Mouse (Mus musculus): ENCODE measurements around the gene Lrrc4b. TPM values are rescaled to one million over a fixed set of nuclear protein-coding genes. Genes with fewer than 3 reads are reported as not detected.

Gene Lrrc4b
- total RNA-seq, 2 experiments from 2014 or later, result not detected

GRCm38 (mm10) chr7:44434089-44434488 is 5.3 kb downstream of the Lrrc4b start:
- no peak for ATAC-seq (replicated peaks; ENCODE audit: low FRiP score, poor library complexity, severe bottlenecking)

GRCm38 (mm10) chr7:44435796-44436195 is 7.0 kb downstream of the Lrrc4b start:
- ATAC-seq (replicated peaks; ENCODE audit: low FRiP score, poor library complexity, severe bottlenecking), result no peak

- ATAC-seq (replicated peaks; ENCODE audit: low FRiP score, poor library complexity, severe bottlenecking), result no peak
Observed at GRCm38 (mm10) chr7:44436267-44436666, 7.4 kb downstream of the Lrrc4b start.

GRCm38 (mm10) chr7:44437188-44437587 is 8.4 kb downstream of the Lrrc4b start:
- no peak for ATAC-seq (replicated peaks; ENCODE audit: low FRiP score, poor library complexity, severe bottlenecking)

GRCm38 (mm10) chr7:44437933-44438332 is 9.1 kb downstream of the Lrrc4b start:
- ATAC-seq (replicated peaks; ENCODE audit: low FRiP score, poor library complexity, severe bottlenecking), result no peak

- no peak for ATAC-seq (replicated peaks; ENCODE audit: low FRiP score, poor library complexity, severe bottlenecking)
Observed at GRCm38 (mm10) chr7:44439696-44440095, 10.9 kb downstream of the Lrrc4b start.

GRCm38 (mm10) chr7:44440479-44440878 is 11.7 kb downstream of the Lrrc4b start:
- ATAC-seq (replicated peaks; ENCODE audit: low FRiP score, poor library complexity, severe bottlenecking), result no peak

- ATAC-seq (replicated peaks; ENCODE audit: low FRiP score, poor library complexity, severe bottlenecking), result no peak
Observed at GRCm38 (mm10) chr7:44441180-44441579, 12.4 kb downstream of the Lrrc4b start.

GRCm38 (mm10) chr7:44441648-44442109 is 12.9 kb downstream of the Lrrc4b start:
- ATAC-seq (replicated peaks; ENCODE audit: low FRiP score, poor library complexity, severe bottlenecking), result no peak

GRCm38 (mm10) chr7:44442407-44442821 is 13.6 kb downstream of the Lrrc4b start:
- no peak for ATAC-seq (replicated peaks; ENCODE audit: low FRiP score, poor library complexity, severe bottlenecking)

GRCm38 (mm10) chr7:44443268-44444173 is 14.7 kb downstream of the Lrrc4b start:
- ATAC-seq (replicated peaks; ENCODE audit: low FRiP score, poor library complexity, severe bottlenecking), result no peak

- no peak for ATAC-seq (replicated peaks; ENCODE audit: low FRiP score, poor library complexity, severe bottlenecking)
Observed at GRCm38 (mm10) chr7:44444886-44445527, 16.2 kb downstream of the Lrrc4b start.

- no peak for ATAC-seq (replicated peaks; ENCODE audit: low FRiP score, poor library complexity, severe bottlenecking)
Observed at GRCm38 (mm10) chr7:44445528-44445923, 16.7 kb downstream of the Lrrc4b start.

- no peak for ATAC-seq (replicated peaks; ENCODE audit: low FRiP score, poor library complexity, severe bottlenecking)
Observed at GRCm38 (mm10) chr7:44446070-44446855, 17.4 kb downstream of the Lrrc4b start.

- ATAC-seq (replicated peaks; ENCODE audit: low FRiP score, poor library complexity, severe bottlenecking), result no peak
Observed at GRCm38 (mm10) chr7:44453256-44453655, 24.4 kb downstream of the Lrrc4b start.

GRCm38 (mm10) chr7:44456302-44456701 is 27.5 kb downstream of the Lrrc4b start:
- ATAC-seq (replicated peaks; ENCODE audit: low FRiP score, poor library complexity, severe bottlenecking), result peak; percentile 77

- ATAC-seq (replicated peaks; ENCODE audit: low FRiP score, poor library complexity, severe bottlenecking), result no peak
Observed at GRCm38 (mm10) chr7:44460067-44460466, 31.2 kb downstream of the Lrrc4b start.

- no peak for ATAC-seq (replicated peaks; ENCODE audit: low FRiP score, poor library complexity, severe bottlenecking)
Observed at GRCm38 (mm10) chr7:44460767-44461502, 32.1 kb downstream of the Lrrc4b start.

GRCm38 (mm10) chr7:44461503-44462217 is 32.8 kb downstream of the Lrrc4b start:
- no peak for ATAC-seq (replicated peaks; ENCODE audit: low FRiP score, poor library complexity, severe bottlenecking)
